Mouse (Mus musculus): ENCODE results near the gene Dera. TPM values are rescaled to one million over a fixed set of nuclear protein-coding genes. Genes with fewer than 3 reads are reported as not detected.
A peak's percentile ranks its signal among the peaks of the same experiment; 100 is the strongest.

Gene Dera
- polyA plus RNA-seq, 1 experiment: 14.2 TPM

GRCm38 (mm10) chr6:137757891-137758290 is 3.5 kb downstream of the Dera start:
- DNase-seq (ENCODE audit: low spot score): no peak

DNA sequence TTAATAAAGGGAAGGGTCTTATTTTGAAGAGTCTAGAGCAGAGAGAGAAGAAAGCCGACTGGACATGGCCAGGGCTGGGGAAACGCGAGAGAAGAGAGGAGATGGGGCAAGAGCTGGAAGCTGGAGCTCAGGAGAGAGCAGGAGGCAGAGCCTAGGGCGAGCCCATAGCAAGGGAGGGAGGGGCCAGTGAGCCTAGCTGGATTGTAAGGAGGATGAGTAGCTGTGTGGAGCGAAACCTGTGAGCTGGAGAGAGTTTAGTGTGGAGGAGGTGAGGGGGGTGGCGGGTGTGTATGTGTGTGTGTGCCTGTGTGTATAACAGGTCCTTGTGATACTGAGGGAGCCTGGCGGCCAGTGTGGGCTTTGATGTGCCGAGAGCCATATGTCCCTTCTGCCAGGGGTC is 5.3 kb downstream of the Dera start:
- no peak for DNase-seq (ENCODE audit: low spot score)

DNA sequence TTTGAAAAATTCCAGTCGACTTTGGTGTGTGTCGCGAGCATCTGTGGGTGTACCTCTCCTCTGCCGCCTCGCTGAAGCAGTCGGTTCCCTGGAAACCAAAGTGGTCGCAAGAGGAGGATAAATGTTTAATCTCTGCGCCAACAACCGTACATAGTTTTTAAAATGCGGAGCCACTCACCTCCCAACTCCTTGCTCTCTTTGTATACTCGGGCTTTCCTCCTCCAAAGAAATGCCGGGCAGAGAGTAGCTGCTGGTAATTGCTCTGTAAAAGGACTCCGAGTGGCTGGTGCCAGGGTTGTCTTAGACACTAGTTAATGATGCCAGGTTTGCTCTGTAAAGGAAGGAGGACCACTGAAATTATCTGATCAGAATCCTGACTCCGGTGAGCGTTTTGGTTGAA is 6.6 kb downstream of the Dera start:
- DNase-seq (ENCODE audit: low spot score): no peak

GRCm38 (mm10) chr6:137764572-137765210 is 10.3 kb downstream of the Dera start:
- DNase-seq (ENCODE audit: low spot score): no peak

DNA sequence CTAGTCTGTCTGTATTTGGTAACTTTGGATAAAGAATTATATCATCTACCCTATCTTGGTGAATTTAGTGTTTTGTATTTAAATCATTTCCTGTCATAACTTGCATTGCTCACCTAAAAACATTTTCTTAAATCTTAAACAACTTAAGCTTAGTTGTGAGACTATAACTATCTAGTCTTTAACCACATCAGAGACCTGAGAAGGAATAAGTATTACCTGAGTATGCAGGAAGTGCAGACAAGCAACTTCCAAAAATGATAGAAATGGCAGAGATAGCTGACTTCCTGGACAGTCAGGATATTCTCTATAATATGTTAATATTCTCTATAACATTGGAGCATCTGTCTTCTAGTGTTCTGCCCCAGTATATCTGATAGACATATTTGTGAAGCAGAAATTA is 11.8 kb downstream of the Dera start:
- DNase-seq (ENCODE audit: low spot score): no peak

DNA sequence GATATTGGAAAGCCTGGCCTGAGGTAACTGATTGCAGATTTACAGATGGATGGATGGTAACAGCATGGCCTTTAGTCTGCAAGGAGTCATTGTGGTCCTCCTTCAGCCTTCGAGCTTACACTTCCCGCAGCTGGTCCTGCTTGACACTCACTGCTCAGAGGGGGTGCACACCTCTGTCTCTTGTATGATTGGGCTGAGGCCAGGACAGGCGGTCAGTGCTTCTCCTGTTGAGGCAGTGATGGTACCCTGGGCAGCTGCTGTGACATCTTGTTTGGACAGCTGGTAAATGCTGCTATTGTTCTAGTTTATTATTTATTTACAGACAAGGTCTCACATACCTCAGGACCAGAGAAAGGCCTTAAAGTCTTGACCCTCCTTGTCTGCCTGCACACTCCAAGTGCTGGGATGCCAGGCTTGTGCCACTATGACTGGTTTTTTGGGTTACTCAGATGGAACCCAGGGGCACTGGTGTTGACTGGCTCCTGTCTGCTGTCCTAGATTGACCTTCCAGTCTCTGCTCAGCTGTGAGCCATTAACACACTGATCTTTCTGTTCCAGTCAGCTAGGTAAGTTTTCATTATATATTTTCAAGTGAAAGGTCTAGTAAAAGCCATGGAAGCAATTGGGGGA is 17.4 kb downstream of the Dera start:
- DNase-seq (ENCODE audit: low spot score): no peak

- no peak for DNase-seq (ENCODE audit: low spot score)
Observed at GRCm38 (mm10) chr6:137772918-137773636, 18.7 kb downstream of the Dera start.

GRCm38 (mm10) chr6:137773637-137774028 is 19.3 kb downstream of the Dera start:
- DNase-seq (ENCODE audit: low spot score): no peak

DNA sequence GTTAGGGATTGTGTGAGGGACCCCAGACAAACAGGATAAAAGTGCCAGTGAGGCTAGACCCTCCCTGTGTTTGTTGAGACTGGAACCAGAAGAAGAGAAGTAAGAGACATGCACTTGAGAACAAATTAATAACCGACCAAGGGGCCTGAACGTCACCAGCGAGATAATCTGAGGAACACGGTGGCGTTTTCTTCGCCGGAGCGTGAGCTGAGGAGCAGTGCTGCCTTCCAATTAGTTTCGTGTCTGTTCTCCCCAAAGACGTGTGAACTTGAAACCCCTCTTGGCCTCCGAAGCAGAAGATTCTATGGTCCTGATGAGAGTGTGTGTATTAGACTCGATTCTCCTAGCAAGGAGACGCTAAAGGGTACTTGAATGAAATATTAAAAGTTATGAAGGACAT is 19.8 kb downstream of the Dera start:
- no peak for DNase-seq (ENCODE audit: low spot score)

DNA sequence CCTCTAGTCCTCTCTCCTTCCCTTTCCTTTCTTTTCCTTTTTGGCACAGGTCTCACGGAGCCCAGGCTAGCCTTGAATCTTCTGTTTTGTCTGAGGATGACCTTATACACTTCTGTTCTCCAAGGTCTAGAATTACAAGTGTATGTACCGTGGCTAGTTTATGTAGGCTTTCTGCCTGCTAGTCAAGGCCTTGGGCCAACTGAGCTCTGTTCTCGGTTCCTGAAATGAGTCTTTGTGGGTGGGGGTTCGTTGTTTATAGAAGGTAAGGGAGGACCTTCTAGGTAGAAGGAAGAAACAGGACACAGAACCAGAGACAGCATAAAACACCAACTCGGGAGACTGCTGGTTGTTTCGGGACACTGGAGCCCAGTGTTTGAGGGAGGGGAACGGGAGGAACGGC is 20.8 kb downstream of the Dera start:
- DNase-seq (ENCODE audit: low spot score): no peak

DNA sequence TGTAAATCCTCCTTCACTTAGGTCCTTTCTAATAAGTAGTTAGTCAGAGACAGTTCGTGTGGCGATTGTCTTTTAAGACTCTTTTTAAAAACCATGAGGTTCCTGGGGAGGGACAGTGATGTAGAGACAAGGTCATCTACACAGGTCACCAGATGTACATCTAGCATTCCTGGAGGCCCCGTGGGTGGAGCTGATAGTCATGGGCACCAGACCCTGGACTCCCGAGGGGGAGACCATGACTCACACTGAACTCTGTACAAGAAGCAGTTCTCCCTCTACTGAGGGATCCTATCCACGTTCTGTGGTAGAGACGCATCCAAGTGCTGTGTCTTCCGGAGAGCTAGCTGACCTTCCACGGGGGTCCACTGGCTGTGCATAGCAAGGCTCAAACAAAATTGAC is 22.6 kb downstream of the Dera start:
- DNase-seq (ENCODE audit: low spot score): no peak

GRCm38 (mm10) chr6:137783899-137784637 is 29.7 kb downstream of the Dera start:
- DNase-seq (ENCODE audit: low spot score): no peak

DNA sequence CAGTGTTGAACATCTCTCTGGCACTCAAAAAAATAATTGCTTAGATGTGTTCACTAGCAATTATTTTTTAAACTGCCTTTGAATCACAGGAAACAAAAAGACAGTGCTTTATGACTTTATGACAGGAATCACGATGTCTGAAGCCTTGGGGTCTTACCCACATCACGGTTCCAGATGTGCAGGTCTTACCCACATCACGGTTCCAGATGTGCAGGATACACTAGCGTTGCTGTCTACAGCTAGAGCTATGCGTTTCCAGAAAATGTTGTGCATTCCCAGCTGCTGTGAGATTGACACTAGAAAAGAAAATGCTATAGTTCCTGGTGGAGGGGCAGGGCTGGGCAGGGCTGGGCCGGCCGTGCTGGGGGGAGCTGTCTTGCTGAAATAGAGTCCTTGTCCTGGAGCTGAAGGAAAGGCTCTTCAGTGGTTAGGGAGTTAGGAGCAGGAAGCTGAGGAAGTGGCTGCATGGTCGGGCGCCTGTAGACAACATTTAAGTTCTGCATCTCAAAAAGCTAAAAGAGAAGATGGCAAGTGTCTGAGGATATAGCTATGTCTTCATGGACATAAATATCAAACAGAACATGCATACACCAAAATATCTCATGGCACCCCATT is 34.7 kb downstream of the Dera start:
- DNase-seq (ENCODE audit: low spot score): no peak

GRCm38 (mm10) chr6:137789658-137790057 is 35.3 kb downstream of the Dera start:
- DNase-seq (ENCODE audit: low spot score): no peak

DNA sequence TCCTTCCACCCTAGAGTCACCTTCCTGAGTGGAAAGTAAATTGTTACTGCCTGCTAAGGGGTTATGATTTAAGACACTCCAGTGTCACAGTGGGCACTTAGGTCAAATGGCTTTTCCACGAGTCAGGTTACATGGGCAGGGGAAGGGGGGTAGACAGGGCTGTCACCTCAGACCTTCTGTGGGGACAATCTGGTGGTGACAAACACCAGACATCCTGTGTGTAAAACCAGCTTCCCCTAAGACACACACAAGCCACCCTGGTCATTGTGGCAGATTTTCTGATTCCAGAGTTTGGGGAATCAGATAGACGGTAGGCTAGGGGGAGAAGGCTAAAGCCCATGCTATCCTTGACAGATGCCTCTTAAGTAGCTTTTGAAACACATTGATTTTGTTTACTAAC is 41.1 kb downstream of the Dera start:
- DNase-seq (ENCODE audit: low spot score): peak; percentile 4

GRCm38 (mm10) chr6:137796596-137797567 is 42.5 kb downstream of the Dera start:
- no peak for DNase-seq (ENCODE audit: low spot score)

- DNase-seq (ENCODE audit: low spot score): no peak
Observed at GRCm38 (mm10) chr6:137799253-137799652, 44.9 kb downstream of the Dera start.

DNA sequence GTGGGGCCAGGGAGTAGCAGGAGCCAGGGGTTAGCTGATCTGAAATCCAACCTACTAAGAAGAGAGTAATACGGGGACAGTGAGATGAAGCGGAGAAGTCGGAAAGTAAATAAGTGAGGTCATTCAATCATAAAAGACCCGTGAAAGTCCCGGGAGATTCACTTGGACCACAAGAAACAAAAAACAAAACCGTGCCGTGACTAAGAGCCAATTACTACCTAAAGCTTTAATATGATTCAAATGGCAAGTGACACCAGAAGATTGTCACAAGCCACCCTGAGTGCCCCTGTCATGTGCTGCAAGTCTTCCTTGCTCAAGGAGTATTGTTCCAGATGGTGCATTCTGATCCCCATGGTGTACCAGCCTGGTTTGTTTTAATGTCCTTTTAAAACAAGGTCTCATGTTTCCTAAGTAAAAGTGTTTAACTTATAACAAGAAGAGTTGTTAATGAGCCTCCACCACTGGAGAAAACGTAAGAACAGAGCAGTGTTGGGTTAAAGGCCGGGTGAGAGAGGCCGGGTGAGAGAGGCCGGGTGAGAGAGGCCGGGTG is 49.2 kb downstream of the Dera start:
- peak; percentile 2 for DNase-seq (ENCODE audit: low spot score)

GRCm38 (mm10) chr6:137804121-137804520 is 49.8 kb downstream of the Dera start:
- DNase-seq (ENCODE audit: low spot score): no peak

GRCm38 (mm10) chr6:137804606-137805005 is 50.3 kb downstream of the Dera start:
- no peak for DNase-seq (ENCODE audit: low spot score)

DNA sequence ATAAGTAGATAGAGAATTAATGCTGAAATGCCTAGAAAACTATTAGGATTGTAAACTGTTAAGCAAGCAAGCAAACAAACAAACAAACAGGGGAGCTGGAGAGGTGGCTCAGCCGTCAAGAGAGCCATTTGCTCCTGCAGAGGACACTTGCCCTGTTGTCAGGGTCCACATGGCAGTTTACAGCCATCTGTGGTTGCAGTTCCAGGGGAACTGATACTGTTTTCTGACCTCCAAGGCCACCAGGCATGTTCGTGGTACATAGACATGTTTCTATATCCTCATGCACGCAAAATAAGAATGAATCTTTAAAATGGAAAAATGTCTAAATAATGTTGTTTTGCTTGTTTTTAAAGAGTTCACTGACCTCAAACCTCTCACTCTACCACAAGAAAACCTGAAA is 52.0 kb downstream of the Dera start:
- DNase-seq (ENCODE audit: low spot score): no peak
